Mouse (Mus musculus): ENCODE measurements at regions not wholly inside any gene's neighbourhood (a gene's known extent, or its start where the extent isn't known, plus 50 kb on each side); places are given as distances from the start of the nearest gene placed in this dataset.

DNA sequence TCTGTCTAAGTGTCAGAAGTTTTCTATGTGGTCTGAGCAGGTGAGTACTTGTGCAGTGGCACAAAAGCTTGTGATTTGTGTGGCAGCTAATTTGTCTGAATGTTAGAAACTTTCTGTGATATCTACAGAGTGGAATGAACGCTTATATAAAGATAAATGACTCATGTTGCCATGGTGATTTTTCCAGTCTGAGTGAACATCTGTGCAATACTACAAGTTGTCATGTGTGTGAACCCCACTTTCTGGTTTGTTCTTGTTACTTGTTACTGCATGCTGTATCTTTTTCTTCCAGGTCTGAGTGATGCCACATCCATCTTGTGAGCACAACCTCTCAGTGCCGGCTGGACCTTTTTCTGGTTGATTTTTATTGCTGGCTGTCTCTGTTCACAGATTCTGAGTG, 96.8 kb downstream of the Btbd35f7 start:
- DNase-seq (ENCODE audit: extremely low spot score in 1 of 2, low spot score in 2 of 2): peak in 1 of 2 experiments; percentile 0
- intact Hi-C loops (cut with DNase I): no loop called here

- no peak for DNase-seq (ENCODE audit: extremely low spot score in 1 of 2, low spot score in 2 of 2)
- intact Hi-C loops (cut with DNase I): no loop called here
These were observed 129.6 kb downstream of the Btbd35f7 start for GRCm38 (mm10) chrX:5798433-5798832.

DNA sequence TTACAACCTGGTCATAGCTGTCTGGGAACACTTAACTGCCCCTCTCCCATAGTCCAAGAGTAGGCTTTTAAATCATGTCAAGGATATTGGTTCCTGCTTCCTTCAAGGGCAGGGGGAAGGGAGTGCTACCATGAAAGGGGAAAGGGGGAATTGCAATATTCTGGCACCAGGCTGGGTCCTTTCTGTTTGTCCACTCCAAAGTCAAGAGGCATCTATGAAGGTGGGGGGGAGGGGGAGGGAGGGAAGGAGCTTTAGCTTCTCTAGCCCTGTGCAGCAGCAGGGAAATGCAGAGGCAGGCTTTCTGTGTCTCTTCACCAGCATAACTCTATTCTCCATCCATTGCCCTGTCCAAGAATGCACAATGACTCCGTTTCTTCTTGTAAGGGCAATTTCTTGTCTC, 130.0 kb downstream of the Btbd35f7 start:
- no peak for DNase-seq (ENCODE audit: extremely low spot score in 1 of 2, low spot score in 2 of 2)
- intact Hi-C loops (cut with DNase I): no loop called here

GRCm38 (mm10) chrX:5803181-5803580, 134.3 kb downstream of the Btbd35f7 start:
- DNase-seq (ENCODE audit: extremely low spot score in 1 of 2, low spot score in 2 of 2): no peak

More at GRCm38 (mm10) chrX:5803181-5803580, 134.3 kb downstream of the Btbd35f7 start:
- intact Hi-C loops (cut with DNase I): no loop called here
